Mouse (Mus musculus) lung, postnatal 0 days (tissue): ENCODE measurements around the gene Cog2.

Experiments used
- CTCF ChIP-seq: IDR thresholded peaks from 2 replicates; pipeline ENCODE4 v1.5.1; 2016; ENCODE audit warnings: antibody characterized with exemption, mild to moderate bottlenecking
- EP300 ChIP-seq: IDR thresholded peaks from 2 replicates; pipeline ENCODE4 v1.6.1; 2016; ENCODE audit warnings: antibody characterized with exemption, mild to moderate bottlenecking, control low read depth

- TF ChIP-seq CTCF (no peak), EP300 (no peak)
Measured at GRCm38 (mm10) chr8:124555113-124555750, 34.7 kb downstream of the Cog2 start.
